12 mouse cellular contexts compared by ENCODE assay signal in the genomic region with DNA sequence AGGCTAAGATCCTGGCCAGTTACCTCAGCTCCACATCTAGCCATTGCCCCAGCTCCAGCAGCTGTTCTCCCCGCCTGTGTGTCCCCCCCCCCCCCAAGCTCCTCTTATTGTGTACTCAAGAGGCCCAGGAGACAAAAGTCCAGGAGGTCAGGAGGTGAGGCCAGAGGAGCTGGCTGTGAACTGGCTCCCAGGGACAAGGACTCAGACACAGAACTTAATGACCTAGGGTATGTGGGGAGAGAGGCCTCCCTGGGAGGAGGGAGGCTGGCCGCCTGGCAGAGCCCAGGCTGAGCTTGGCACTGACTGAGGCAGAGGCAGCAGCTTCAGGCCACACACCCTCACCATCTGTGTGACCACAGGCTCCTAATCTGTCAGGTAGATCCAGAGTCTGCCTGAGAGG. TPM values are rescaled to one million over a fixed set of nuclear protein-coding genes. Genes with fewer than 3 reads are reported as not detected.
DNase-seq lines count a peak whose midpoint lies in the region; ATAC-seq and TF ChIP-seq lines count a peak whose summit lies in the region.
"Had no signal": no experiment of that assay in that cellular context is flagged by ENCODE, and none has a peak within 500 bp of the region (broad histone marks: within the 10 kb centered on the region; RNA-seq: fewer than 3 reads in every experiment).

No protein-coding gene starts in this region.

- H3K9me3 ChIP-seq in forebrain, embryonic 12.5 days: no peaks in the 10 kb centered on the region
- no peaks in the 10 kb centered on the region for H3K9me3 ChIP-seq in neural tube, embryonic 11.5 days (ENCODE audit: control insufficient read depth, low read length)
- no peaks in the 10 kb centered on the region for H3K9me3 ChIP-seq in stomach, postnatal 0 days (ENCODE audit: control insufficient read depth, low read length)
- H3K9me3 ChIP-seq: heart, embryonic 13.5 days had no signal

- ATAC-seq in forebrain, embryonic 12.5 days (ENCODE audit: low FRiP score): no peak
- no peak for ATAC-seq in neural tube, embryonic 11.5 days (ENCODE audit: insufficient read depth, low FRiP score, low TSS enrichment)
- no peak for ATAC-seq in stomach, postnatal 0 days (ENCODE audit: low FRiP score, low TSS enrichment)

- no peak overlapping the region for H3K4me3 ChIP-seq in forebrain, embryonic 12.5 days (replicated peaks)
- no peak overlapping the region for H3K4me3 ChIP-seq in neural tube, embryonic 11.5 days (ENCODE audit: low read depth, low read length)
- no peak overlapping the region for H3K4me3 ChIP-seq in stomach, postnatal 0 days (ENCODE audit: low read depth, low read length)
- H3K4me3 ChIP-seq in gastrocnemius, adult 2 months: no peak overlapping the region
- H3K4me3 ChIP-seq: heart, embryonic 13.5 days had no signal

- DNase-seq in kidney, adult 18-20 months: peak; percentile 41
- DNase-seq in kidney, postnatal 10 days: no peak
- DNase-seq in kidney, postnatal 25 days: peak; percentile 24 to 79
- DNase-seq in neural tube, embryonic 11.5 days (ENCODE audit: low spot score): no peak
- DNase-seq in stomach, postnatal 0 days (ENCODE audit: low spot score): no peak
- DNase-seq in spleen, postnatal 14 days (ENCODE audit: low spot score in 2 of 2): no peak
- no peak for DNase-seq in gastrocnemius, adult 2 months
- DNase-seq: cerebellum, adult 9-11 months; thymus, postnatal 36 days had no signal

- intact Hi-C loops in gastrocnemius, adult 2 months (cut with DNase I): no loop called here

- no peaks in the 10 kb centered on the region for H3K36me3 ChIP-seq in forebrain, embryonic 12.5 days (replicated peaks)
- H3K36me3 ChIP-seq in neural tube, embryonic 11.5 days (ENCODE audit: control insufficient read depth, insufficient read depth, low read length): no peaks in the 10 kb centered on the region
- H3K36me3 ChIP-seq in stomach, postnatal 0 days (ENCODE audit: control insufficient read depth, insufficient read depth, low read length): no peaks in the 10 kb centered on the region
- H3K36me3 ChIP-seq: heart, embryonic 13.5 days had no signal

- peak overlapping the region; percentile 13 for H3K9ac ChIP-seq in forebrain, embryonic 12.5 days
- no peak overlapping the region for H3K9ac ChIP-seq in neural tube, embryonic 11.5 days (ENCODE audit: low read length)
- H3K9ac ChIP-seq in stomach, postnatal 0 days (ENCODE audit: low read length): no peak overlapping the region
- H3K9ac ChIP-seq: heart, embryonic 13.5 days had no signal

- TF ChIP-seq CTCF in stomach, postnatal 0 days (IDR thresholded peaks at IDR 0.05; ENCODE audit: low read depth): no peak
- TF ChIP-seq CTCF in gastrocnemius, adult 2 months (IDR thresholded peaks at IDR 0.05): no peak

- peak overlapping the region; percentile 72 for H3K4me2 ChIP-seq in forebrain, embryonic 12.5 days
- H3K4me2 ChIP-seq in neural tube, embryonic 11.5 days (ENCODE audit: low read depth): peak overlapping the region; percentile 42
- H3K4me2 ChIP-seq in stomach, postnatal 0 days (replicated peaks; ENCODE audit: low read depth): no peak overlapping the region
- H3K4me2 ChIP-seq: heart, embryonic 13.5 days had no signal

- H3K4me1 ChIP-seq in forebrain, embryonic 12.5 days: peaks cover 97% of the 10 kb centered on the region
- peaks cover 75% of the 10 kb centered on the region for H3K4me1 ChIP-seq in neural tube, embryonic 11.5 days (ENCODE audit: control insufficient read depth, insufficient read depth, low read length)
- H3K4me1 ChIP-seq in stomach, postnatal 0 days (replicated peaks; ENCODE audit: control insufficient read depth, insufficient read depth): peaks cover 6% of the 10 kb centered on the region

- peaks cover 58% of the 10 kb centered on the region for H3K27me3 ChIP-seq in forebrain, embryonic 12.5 days
- H3K27me3 ChIP-seq in neural tube, embryonic 11.5 days (ENCODE audit: control insufficient read depth, insufficient read depth, low read length): 0 out of 2 replicates have a peak, but pooled peaks cover 2% of the 10 kb centered on the region
- no peaks in the 10 kb centered on the region for H3K27me3 ChIP-seq in stomach, postnatal 0 days (ENCODE audit: control insufficient read depth, insufficient read depth, low read length)

- H3K27ac ChIP-seq in forebrain, embryonic 12.5 days: peak overlapping the region; percentile 93; the same call in 1 of the 2 replicates
- 0 out of 2 replicates have a peak overlapping the region, but pooled peaks have one; percentile 10 for H3K27ac ChIP-seq in neural tube, embryonic 11.5 days (ENCODE audit: low read depth, low read length)
- no peak overlapping the region for H3K27ac ChIP-seq in stomach, postnatal 0 days (replicated peaks)
- H3K27ac ChIP-seq in gastrocnemius, adult 2 months: no peak overlapping the region
- H3K27ac ChIP-seq: heart, embryonic 13.5 days had no signal

- no peak for TF ChIP-seq EP300 in stomach, postnatal 0 days (optimal IDR thresholded peaks at IDR 0.05)

- WGBS in forebrain, embryonic 12.5 days: 23% methylated on average over 2 of the region's 2 CpGs
- 0% methylated on average over 2 of the region's 2 CpGs for WGBS in neural tube, embryonic 11.5 days
- WGBS in stomach, postnatal 0 days: 63% methylated on average over 1 of the region's 2 CpGs

RNA-seq across cellular contexts. Expression of a gene that starts 5.2 kb away (rescaled TPM):
- polyA plus RNA-seq in forebrain, embryonic 12.5 days (2016; fragmentation: Nextera tagmentation; extraction: Ambion mirVana): 6.9 and 10.2 TPM in 2 replicates
- 5.0 and 7.5 TPM in 2 replicates for polyA plus RNA-seq in neural tube, embryonic 11.5 days (2014; fragmentation: Nextera tagmentation; extraction: Ambion mirVana)
- polyA plus RNA-seq in stomach, postnatal 0 days (2015; fragmentation: Nextera tagmentation; extraction: Ambion mirVana): 0.79 and 0.98 TPM in 2 replicates
- 1 to 10 TPM in 1 of 2 experiments, under 1 TPM in 1; 0.18 to 1.1 TPM for total RNA-seq in gastrocnemius, adult 2 months (2021)
- total RNA-seq: CH12.LX had no signal

Comparison
In these comparisons a context has a peak if more than half of its experiments do, and no peak if none do; other contexts are left out.
1. DNase-seq: peak in kidney, adult 18-20 months (single experiment) and kidney, postnatal 25 days (2 of 2); none in kidney, postnatal 10 days (single experiment), neural tube, embryonic 11.5 days (single experiment), stomach, postnatal 0 days (single experiment), spleen, postnatal 14 days (0 of 2) and gastrocnemius, adult 2 months (single experiment).
2. H3K27ac ChIP-seq: peak in forebrain, embryonic 12.5 days (single experiment) and neural tube, embryonic 11.5 days (single experiment); none in stomach, postnatal 0 days (single experiment) and gastrocnemius, adult 2 months (single experiment).